Mouse (Mus musculus): ENCODE data around the gene Serpina6. TPM values are rescaled to one million over a fixed set of nuclear protein-coding genes. Genes with fewer than 3 reads are reported as not detected.

Serpina6 gene
- polyA plus RNA-seq, 1 experiment, result 0.20 TPM

DNA sequence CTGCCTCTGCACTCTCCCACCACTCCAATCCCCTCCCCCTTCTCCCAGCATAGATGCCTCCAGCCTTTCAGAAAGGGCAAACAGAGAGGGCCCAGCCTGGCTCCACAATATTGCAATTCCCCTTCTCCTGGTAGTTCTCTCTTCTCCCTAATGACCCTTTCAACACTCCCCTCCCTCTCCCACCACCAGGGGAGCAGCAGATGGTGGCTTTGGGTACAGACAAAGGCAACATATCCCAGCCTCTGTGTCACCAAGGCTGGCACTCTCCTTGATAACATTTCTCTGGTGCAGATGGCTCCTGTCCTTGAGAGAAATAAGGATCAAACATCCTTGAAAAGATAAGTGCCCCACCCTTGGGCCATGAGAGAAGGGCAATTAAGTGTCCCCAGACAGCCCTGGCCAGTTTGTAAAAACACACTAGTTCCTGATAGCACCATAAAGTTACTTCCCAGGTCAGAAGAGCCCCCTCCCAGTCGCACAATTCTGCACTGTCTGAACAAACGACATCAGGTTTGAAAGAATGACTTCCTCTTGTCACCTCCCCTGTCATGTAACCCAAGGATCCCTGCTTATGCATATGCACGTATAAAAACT, 31.3 kb upstream of the Serpina6 start:
- no peaks in the 10 kb centered on the region for H3K36me3 ChIP-seq (ENCODE audit: control insufficient read depth, insufficient read depth)
- H3K27me3 ChIP-seq (ENCODE audit: control insufficient read depth, insufficient read depth, insufficient read length), result no peaks in the 10 kb centered on the region
- no peak overlapping the region for H3K4me3 ChIP-seq
- H3K79me2 ChIP-seq (ENCODE audit: control insufficient read depth, insufficient read depth), result no peaks in the 10 kb centered on the region
- no peak overlapping the region for H3K4me2 ChIP-seq (ENCODE audit: low read depth)
- no peak overlapping the region for H3ac ChIP-seq (ENCODE audit: control insufficient read depth, insufficient read length)
- no peak for TF ChIP-seq USF1 (IDR thresholded peaks at IDR 0.05; ENCODE audit: low read depth)
- no peak for TF ChIP-seq MYOD1 (IDR thresholded peaks at IDR 0.05; ENCODE audit: control insufficient read depth in 1 of 3, insufficient read length in 2 of 3, low read depth in 2 of 3)
- TF ChIP-seq POLR2AphosphoS2 (IDR thresholded peaks at IDR 0.05; ENCODE audit: insufficient read length, low read depth), result no peak
- no peak for TF ChIP-seq SRF (IDR thresholded peaks at IDR 0.05; ENCODE audit: control insufficient read depth, insufficient read length, low read depth)
- TF ChIP-seq POLR2A (IDR thresholded peaks at IDR 0.05; ENCODE audit: insufficient read length, low read depth), result no peak
- no peak for TF ChIP-seq CEBPB (IDR thresholded peaks at IDR 0.05; ENCODE audit: insufficient read depth, poor library complexity, severe bottlenecking)
- no peak for TF ChIP-seq MYOG (IDR thresholded peaks at IDR 0.05; ENCODE audit: control insufficient read depth in 1 of 3, insufficient read depth in 1 of 3, insufficient read length in 2 of 3, low read depth in 2 of 3)
- no peak for TF ChIP-seq E2F4 (IDR thresholded peaks at IDR 0.05; ENCODE audit: insufficient read depth)

DNA sequence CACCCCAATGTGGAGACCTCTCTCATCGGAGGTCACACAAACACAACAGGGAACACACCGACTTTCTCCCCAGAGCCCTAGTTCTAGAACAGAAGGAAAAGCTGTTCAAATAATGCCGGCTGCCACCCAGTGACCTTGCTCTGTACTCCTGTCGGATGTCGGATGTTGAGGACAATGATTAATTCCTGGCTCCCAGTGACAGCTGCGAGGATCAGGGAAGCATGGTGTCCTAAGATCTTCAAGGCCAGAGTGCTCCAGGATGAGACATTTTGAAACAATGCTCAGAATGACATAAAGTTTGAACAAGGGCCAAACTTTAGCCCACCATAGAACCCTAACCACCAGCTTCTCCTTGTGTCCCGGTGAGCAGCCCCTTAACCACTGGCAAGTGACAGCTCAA, 30.0 kb upstream of the Serpina6 start:
- H3K4me3 ChIP-seq, result no peak overlapping the region
- H3K36me3 ChIP-seq (ENCODE audit: control insufficient read depth, insufficient read depth), result no peaks in the 10 kb centered on the region
- H3ac ChIP-seq (ENCODE audit: control insufficient read depth, insufficient read length), result no peak overlapping the region
- no peaks in the 10 kb centered on the region for H3K27me3 ChIP-seq (ENCODE audit: control insufficient read depth, insufficient read depth, insufficient read length)
- H3K79me2 ChIP-seq (ENCODE audit: control insufficient read depth, insufficient read depth), result no peaks in the 10 kb centered on the region
- TF ChIP-seq TCF12 (IDR thresholded peaks at IDR 0.05; ENCODE audit: insufficient read depth, poor library complexity, severe bottlenecking) (no peak), MYOD1 (IDR thresholded peaks at IDR 0.05; ENCODE audit: control insufficient read depth in 1 of 3, insufficient read length in 2 of 3, low read depth in 2 of 3) (peak in 2 of 3 experiments; percentile 58 to 73)
- H3K4me2 ChIP-seq (ENCODE audit: low read depth), result no peak overlapping the region

DNA sequence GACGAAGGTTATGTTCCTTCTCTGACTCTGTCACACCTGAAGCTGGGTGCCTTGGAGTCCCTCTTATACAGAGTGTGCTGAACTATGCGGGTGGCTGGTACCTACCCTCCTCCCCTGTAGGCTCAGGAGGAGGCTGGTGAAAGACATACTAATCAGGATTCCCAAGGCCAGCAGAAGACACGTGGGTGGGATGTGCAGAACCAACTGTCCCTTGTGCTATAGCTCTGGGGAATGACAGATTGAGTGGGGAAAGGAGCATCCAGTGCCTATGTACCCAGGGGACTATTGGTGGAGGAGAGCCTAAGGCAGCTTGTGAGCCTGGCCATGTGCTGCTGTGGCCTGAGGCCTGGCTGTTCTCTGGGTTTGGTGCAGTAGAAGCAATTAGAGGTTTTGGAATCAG, 29.0 kb upstream of the Serpina6 start:
- no peaks in the 10 kb centered on the region for H3K27me3 ChIP-seq (ENCODE audit: control insufficient read depth, insufficient read depth, insufficient read length)
- H3K79me2 ChIP-seq (ENCODE audit: control insufficient read depth, insufficient read depth), result no peaks in the 10 kb centered on the region
- no peaks in the 10 kb centered on the region for H3K36me3 ChIP-seq (ENCODE audit: control insufficient read depth, insufficient read depth)
- no peak overlapping the region for H3ac ChIP-seq (ENCODE audit: control insufficient read depth, insufficient read length)
- no peak overlapping the region for H3K4me3 ChIP-seq
- no peak for TF ChIP-seq E2F4 (IDR thresholded peaks at IDR 0.05; ENCODE audit: insufficient read depth)
- no peak overlapping the region for H3K4me2 ChIP-seq (ENCODE audit: low read depth)

GRCm38 (mm10) chr12:103685386-103685785, 28.4 kb upstream of the Serpina6 start:
- TF ChIP-seq TCF12 (IDR thresholded peaks at IDR 0.05; ENCODE audit: insufficient read depth, poor library complexity, severe bottlenecking) (no peak), SRF (IDR thresholded peaks at IDR 0.05; ENCODE audit: control insufficient read depth, insufficient read length, low read depth) (no peak), REST (IDR thresholded peaks at IDR 0.05; ENCODE audit: insufficient read depth, insufficient read length) (no peak), TCF3 (IDR thresholded peaks at IDR 0.05; ENCODE audit: insufficient read length, low read depth) (no peak), MAX (IDR thresholded peaks at IDR 0.05; ENCODE audit: low read depth) (no peak), E2F4 (IDR thresholded peaks at IDR 0.05; ENCODE audit: insufficient read depth) (no peak)
- H3K79me2 ChIP-seq (ENCODE audit: control insufficient read depth, insufficient read depth), result no peaks in the 10 kb centered on the region

GRCm38 (mm10) chr12:103683775-103684174, 26.8 kb upstream of the Serpina6 start:
- H3ac ChIP-seq (ENCODE audit: control insufficient read depth, insufficient read length), result no peak overlapping the region
- no peaks in the 10 kb centered on the region for H3K36me3 ChIP-seq (ENCODE audit: control insufficient read depth, insufficient read depth)
- no peaks in the 10 kb centered on the region for H3K79me2 ChIP-seq (ENCODE audit: control insufficient read depth, insufficient read depth)
- H3K27me3 ChIP-seq (ENCODE audit: control insufficient read depth, insufficient read depth, insufficient read length), result no peaks in the 10 kb centered on the region
- H3K4me2 ChIP-seq (ENCODE audit: low read depth), result peak overlapping the region; percentile 49
- no peak overlapping the region for H3K4me3 ChIP-seq
- TF ChIP-seq POLR2AphosphoS2 (IDR thresholded peaks at IDR 0.05; ENCODE audit: insufficient read length, low read depth) (no peak), CEBPB (IDR thresholded peaks at IDR 0.05; ENCODE audit: insufficient read depth, poor library complexity, severe bottlenecking) (no peak), TCF3 (IDR thresholded peaks at IDR 0.05; ENCODE audit: insufficient read length, low read depth) (no peak), REST (IDR thresholded peaks at IDR 0.05; ENCODE audit: insufficient read depth, insufficient read length) (no peak), MAX (IDR thresholded peaks at IDR 0.05; ENCODE audit: low read depth) (no peak), MYOG (IDR thresholded peaks at IDR 0.05; ENCODE audit: control insufficient read depth in 1 of 3, insufficient read depth in 1 of 3, insufficient read length in 2 of 3, low read depth in 2 of 3) (no peak), POLR2A (IDR thresholded peaks at IDR 0.05; ENCODE audit: insufficient read length, low read depth) (no peak), TCF12 (IDR thresholded peaks at IDR 0.05; ENCODE audit: insufficient read depth, poor library complexity, severe bottlenecking) (no peak), E2F4 (IDR thresholded peaks at IDR 0.05; ENCODE audit: insufficient read depth) (no peak), MYOD1 (IDR thresholded peaks at IDR 0.05; ENCODE audit: control insufficient read depth in 1 of 3, insufficient read length in 2 of 3, low read depth in 2 of 3) (no peak), SRF (IDR thresholded peaks at IDR 0.05; ENCODE audit: control insufficient read depth, insufficient read length, low read depth) (no peak), USF1 (IDR thresholded peaks at IDR 0.05; ENCODE audit: low read depth) (no peak)

More at GRCm38 (mm10) chr12:103685386-103685785, 28.4 kb upstream of the Serpina6 start:
- Histone ChIP-seq H3K4me3 (no peak overlapping the region), H3K36me3 (ENCODE audit: control insufficient read depth, insufficient read depth) (no peaks in the 10 kb centered on the region), H3ac (ENCODE audit: control insufficient read depth, insufficient read length) (no peak overlapping the region), H3K4me2 (ENCODE audit: low read depth) (no peak overlapping the region), H3K27me3 (ENCODE audit: control insufficient read depth, insufficient read depth, insufficient read length) (no peaks in the 10 kb centered on the region)
